Mouse (Mus musculus) heart, postnatal 0 days (tissue): ENCODE data around the gene Faxc. TPM values are rescaled to one million over a fixed set of nuclear protein-coding genes. Genes with fewer than 3 reads are reported as not detected.

Source experiments
- ATAC-seq: fragments of 200-750 bp; cut with Nextera tagmentation; 2 replicates; pipeline ENCODE4 v1.8.0; 2017; ENCODE audit warnings: low read depth, moderate number of reproducible peaks, moderate library complexity; ENCODE audit not compliant: insufficient read depth
- DNase-seq: peaks from one replicate; pipeline ENCODE4 v3.0.0-alpha.2; 2016; ENCODE audit warnings: low spot score
- H3K27ac ChIP-seq: fragments of 300-500 bp; sonication (generic); 2 replicates; pipeline ENCODE4 v1.5.1; 2014; ENCODE audit warnings: low read depth, mild to moderate bottlenecking
- H3K27me3 ChIP-seq: fragments of 300-500 bp; sonication (generic); 2 replicates; pipeline ENCODE4 v1.6.1; 2014; ENCODE audit warnings: low read length, mixed read lengths; ENCODE audit not compliant: control insufficient read depth, insufficient read depth
- H3K36me3 ChIP-seq: fragments of 300-500 bp; sonication (generic); replicated peaks from 2 replicates; pipeline ENCODE4 v1.6.1; 2014; ENCODE audit warnings: low read length, mixed read lengths; ENCODE audit not compliant: control insufficient read depth, insufficient read depth
- H3K4me1 ChIP-seq: fragments of 300-500 bp; sonication (generic); 2 replicates; pipeline ENCODE4 v1.6.1; 2014; ENCODE audit warnings: antibody characterized with exemption; ENCODE audit not compliant: control insufficient read depth, insufficient read depth
- H3K4me2 ChIP-seq: fragments of 300-500 bp; sonication (generic); 2 replicates; pipeline ENCODE4 v1.6.1; 2014; ENCODE audit warnings: low read depth, mild to moderate bottlenecking, low read length, moderate library complexity
- H3K4me3 ChIP-seq: fragments of 300-500 bp; sonication (generic); 2 replicates; pipeline ENCODE4 v1.5.1; 2014; ENCODE audit warnings: low read depth, low read length
- H3K9ac ChIP-seq: fragments of 300-500 bp; sonication (generic); replicated peaks from 2 replicates; pipeline ENCODE4 v1.6.1; 2014; ENCODE audit warnings: low read depth, low read length, mixed read lengths
- H3K9me3 ChIP-seq: fragments of 300-500 bp; sonication (generic); replicated peaks from 2 replicates; pipeline ENCODE4 v1.6.1; 2016; ENCODE audit warnings: low read length; ENCODE audit not compliant: control insufficient read depth
- CTCF ChIP-seq: IDR thresholded peaks from 2 replicates; pipeline ENCODE4 v1.5.1; 2016; ENCODE audit warnings: antibody characterized with exemption, control low read depth, low read depth
- EP300 ChIP-seq: IDR thresholded peaks from 2 replicates; pipeline ENCODE4 v1.6.1; 2016; ENCODE audit warnings: antibody characterized with exemption, low read depth
- WGBS: fragments of 180-500 bp; shearing (Covaris S2); extraction: QIAGEN DNeasy Blood & Tissue Kit; methylation state at CpG from one replicate; pipeline ENCODE4 v1.1.7; 2014; 5-methylcytosine and 5-hydroxymethylcytosine counted together
- polyA plus RNA-seq: library from polyadenylated mRNA; unstranded; fragments of >200 nt; fragmentation: Nextera tagmentation; extraction: Ambion mirVana; gene quantifications from 2 replicates; pipeline ENCODE4 v1.2.1, GENCODE M21; 2015
- total RNA-seq: library from RNA; depleted of rRNA; stranded (reverse); fragments of >200 nt; gene quantifications from 2 replicates; pipeline ENCODE4 v1.2.3, GENCODE M21; 2014; ENCODE audit warnings: low replicate concordance; rRNA removed

Gene Faxc
- total and polyA plus RNA-seq, 2 experiments from 2014 or later, result 0.40 to 1.8 TPM

- no peak overlapping the region for H3K4me2 ChIP-seq
- no peaks in the 10 kb centered on the region for H3K36me3 ChIP-seq
- H3K4me3 ChIP-seq, result no peak overlapping the region
- H3K27me3 ChIP-seq, result no peaks in the 10 kb centered on the region
- ATAC-seq (no peak), DNase-seq (no peak)
- H3K9me3 ChIP-seq, result no peaks in the 10 kb centered on the region
- no peak for TF ChIP-seq CTCF
- no peak for TF ChIP-seq EP300
- H3K4me1 ChIP-seq, result no peaks in the 10 kb centered on the region
- H3K9ac ChIP-seq, result no peak overlapping the region
- WGBS, result 86% methylated on average over 3 of the region's 3 CpGs
- H3K27ac ChIP-seq, result no peak overlapping the region
Observed at GRCm38 (mm10) chr4:21989571-21990091, 58.5 kb downstream of the Faxc start.

DNA sequence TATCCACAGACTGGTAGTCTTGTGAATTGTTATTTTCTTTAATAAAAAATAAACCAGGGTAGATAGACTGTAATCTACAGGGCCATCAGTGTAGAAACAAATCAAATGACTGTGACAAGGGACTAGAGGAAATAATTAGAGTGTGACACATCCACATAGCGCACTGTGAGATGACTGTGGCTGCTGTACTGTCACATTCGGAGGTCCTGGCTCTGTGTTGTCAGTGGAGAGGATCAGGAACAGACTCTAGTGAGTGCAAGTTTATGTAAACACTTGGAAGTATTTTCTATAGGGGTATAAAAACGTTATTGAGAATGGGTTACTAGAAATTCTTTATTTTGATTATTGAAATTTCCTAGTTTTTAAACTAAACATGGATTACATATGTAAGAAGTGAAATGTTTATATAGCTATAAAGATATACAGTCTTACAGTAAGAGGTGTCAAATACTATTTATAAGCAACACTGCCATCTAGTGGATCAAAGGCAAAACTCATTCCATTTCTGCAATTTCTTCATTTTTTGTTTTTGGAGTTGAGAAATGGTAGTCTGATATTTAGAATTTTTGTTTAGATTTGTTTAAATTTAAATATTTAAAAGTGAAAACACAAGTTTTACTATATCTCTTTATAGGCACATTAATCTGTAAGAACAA lies 59.6 kb downstream of the Faxc start:
- H3K4me2 ChIP-seq, result no peak overlapping the region
- H3K9me3 ChIP-seq, result no peaks in the 10 kb centered on the region
- ATAC-seq, result no peak
- 28% methylated on average over 3 of the region's 3 CpGs for WGBS
- no peaks in the 10 kb centered on the region for H3K36me3 ChIP-seq
- H3K4me1 ChIP-seq, result no peaks in the 10 kb centered on the region
- no peak overlapping the region for H3K4me3 ChIP-seq
- no peaks in the 10 kb centered on the region for H3K27me3 ChIP-seq
- no peak overlapping the region for H3K9ac ChIP-seq
- no peak overlapping the region for H3K27ac ChIP-seq
- peak; percentile 48 for TF ChIP-seq CTCF
- TF ChIP-seq EP300, result no peak
- DNase-seq, result peak; percentile 38

DNA sequence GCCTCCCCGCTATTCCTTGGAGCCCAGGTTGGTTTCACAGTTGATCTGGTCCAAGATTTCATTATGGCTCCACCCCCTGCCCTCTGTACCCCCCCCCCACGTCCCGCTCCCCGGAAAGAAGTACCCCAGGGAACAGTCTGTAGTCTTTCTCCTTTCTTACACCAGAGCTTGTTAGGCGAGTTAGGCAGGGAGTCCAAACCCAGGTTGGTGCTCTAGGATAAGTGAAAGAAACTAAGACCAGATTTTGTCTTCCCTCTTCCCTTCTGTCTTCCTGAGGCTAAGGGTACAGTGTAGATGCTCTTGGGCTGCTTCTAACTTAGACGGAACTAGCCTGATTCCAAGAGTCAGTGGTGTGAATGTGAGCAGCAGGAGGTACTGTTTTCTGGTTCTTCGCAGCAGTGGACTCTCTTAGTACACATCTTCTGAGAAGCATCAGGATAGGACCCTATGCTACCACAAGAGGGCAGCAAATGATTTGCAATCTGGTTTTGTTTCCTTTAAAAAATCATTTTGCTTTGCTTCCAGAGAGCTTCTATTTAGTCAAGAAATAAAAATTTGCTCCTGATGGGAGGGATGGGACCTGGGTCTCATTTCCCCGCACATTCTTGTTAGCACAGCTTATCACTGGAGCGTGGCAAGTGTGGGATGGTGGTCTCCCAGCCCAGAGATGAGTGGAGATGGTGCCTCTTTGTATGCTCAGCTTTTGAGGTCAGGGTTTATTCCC lies 86.7 kb downstream of the Faxc start:
- peak; percentile 78 for TF ChIP-seq CTCF
- TF ChIP-seq EP300, result no peak
- no peaks in the 10 kb centered on the region for H3K9me3 ChIP-seq
- no peaks in the 10 kb centered on the region for H3K36me3 ChIP-seq
- no peak for ATAC-seq
- no peak overlapping the region for H3K27ac ChIP-seq
- peak; percentile 10 for DNase-seq
- H3K4me1 ChIP-seq, result no peaks in the 10 kb centered on the region
- no peaks in the 10 kb centered on the region for H3K27me3 ChIP-seq
- 0 out of 2 replicates have a peak overlapping the region, but pooled peaks have one; percentile 7 for H3K4me2 ChIP-seq
- 7% methylated on average over 9 of the region's 9 CpGs for WGBS
- no peak overlapping the region for H3K9ac ChIP-seq
- no peak overlapping the region for H3K4me3 ChIP-seq

GRCm38 (mm10) chr4:22018414-22018813 lies 87.3 kb downstream of the Faxc start:
- TF ChIP-seq EP300 (no peak), CTCF (no peak)
- no peak overlapping the region for H3K4me3 ChIP-seq
- WGBS, result 33% methylated on average over 5 of the region's 5 CpGs
- no peaks in the 10 kb centered on the region for H3K4me1 ChIP-seq
- DNase-seq (no peak), ATAC-seq (no peak)
- H3K27me3 ChIP-seq, result no peaks in the 10 kb centered on the region
- H3K27ac ChIP-seq, result no peak overlapping the region
- no peaks in the 10 kb centered on the region for H3K9me3 ChIP-seq
- H3K36me3 ChIP-seq, result no peaks in the 10 kb centered on the region
- H3K4me2 ChIP-seq, result no peak overlapping the region
- no peak overlapping the region for H3K9ac ChIP-seq

DNA sequence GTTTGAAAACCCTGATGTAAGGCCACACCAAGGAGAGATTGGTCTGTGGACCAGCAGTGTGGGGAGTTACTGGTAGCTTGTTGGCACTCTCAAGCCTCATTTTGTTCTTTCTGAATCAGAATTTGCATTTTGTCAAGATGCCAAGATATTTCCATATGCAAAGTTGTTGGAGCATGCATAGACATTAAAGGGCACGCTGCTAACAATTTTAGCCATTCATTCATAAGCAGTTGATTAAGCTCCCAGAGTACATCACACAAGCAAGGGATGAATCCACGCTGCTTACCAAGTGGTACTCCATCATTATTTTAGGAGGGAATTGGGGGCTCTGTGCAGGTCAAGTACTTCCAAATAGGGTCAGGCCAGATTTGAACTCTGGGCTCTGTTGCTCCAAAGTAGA lies 98.8 kb downstream of the Faxc start:
- ATAC-seq, result no peak
- no peaks in the 10 kb centered on the region for H3K9me3 ChIP-seq
- DNase-seq, result no peak
- H3K36me3 ChIP-seq, result no peaks in the 10 kb centered on the region
- no peak overlapping the region for H3K9ac ChIP-seq
- no peak overlapping the region for H3K27ac ChIP-seq
- H3K27me3 ChIP-seq, result no peaks in the 10 kb centered on the region
- no peak overlapping the region for H3K4me2 ChIP-seq
- no peak for TF ChIP-seq CTCF
- no peak for TF ChIP-seq EP300
- H3K4me1 ChIP-seq, result no peaks in the 10 kb centered on the region
- WGBS, result 73% methylated on average over 2 of the region's 2 CpGs
- H3K4me3 ChIP-seq, result no peak overlapping the region

Other genes starting within 250 kb of the Faxc start
- gene Prdm13, start 245.4 kb upstream of the Faxc start, total RNA-seq, result not detected in 2 replicates
- not detected in 2 replicates for gene Prdm13, start 245.4 kb upstream of the Faxc start, polyA plus RNA-seq
- 12.0 and 26.6 TPM in 2 replicates for gene Ccnc, start 203.6 kb upstream of the Faxc start, total RNA-seq
- 20.1 and 21.4 TPM in 2 replicates for gene Ccnc, start 203.6 kb upstream of the Faxc start, polyA plus RNA-seq
- 7.6 and 12.6 TPM in 2 replicates for gene Usp45, start 164.2 kb upstream of the Faxc start, total RNA-seq
- gene Usp45, start 164.2 kb upstream of the Faxc start, polyA plus RNA-seq, result 3.6 and 4.6 TPM in 2 replicates
- 9.9 and 16.5 TPM in 2 replicates for gene Tstd3, start 164.1 kb upstream of the Faxc start, total RNA-seq
- 23.5 and 25.2 TPM in 2 replicates for gene Tstd3, start 164.1 kb upstream of the Faxc start, polyA plus RNA-seq
- 67.4 and 112 TPM in 2 replicates for gene Pnisr, start 83.7 kb upstream of the Faxc start, total RNA-seq
- 47.0 and 48.7 TPM in 2 replicates for gene Pnisr, start 83.7 kb upstream of the Faxc start, polyA plus RNA-seq
- gene Coq3, start 51.7 kb upstream of the Faxc start, total RNA-seq, result 18.8 and 23.3 TPM in 2 replicates
- 39.7 and 40.0 TPM in 2 replicates for gene Coq3, start 51.7 kb upstream of the Faxc start, polyA plus RNA-seq